Mouse (Mus musculus): ENCODE results near the gene Hpd.
A peak's percentile ranks its signal among the peaks of the same experiment; 100 is the strongest.

Hpd gene

DNA sequence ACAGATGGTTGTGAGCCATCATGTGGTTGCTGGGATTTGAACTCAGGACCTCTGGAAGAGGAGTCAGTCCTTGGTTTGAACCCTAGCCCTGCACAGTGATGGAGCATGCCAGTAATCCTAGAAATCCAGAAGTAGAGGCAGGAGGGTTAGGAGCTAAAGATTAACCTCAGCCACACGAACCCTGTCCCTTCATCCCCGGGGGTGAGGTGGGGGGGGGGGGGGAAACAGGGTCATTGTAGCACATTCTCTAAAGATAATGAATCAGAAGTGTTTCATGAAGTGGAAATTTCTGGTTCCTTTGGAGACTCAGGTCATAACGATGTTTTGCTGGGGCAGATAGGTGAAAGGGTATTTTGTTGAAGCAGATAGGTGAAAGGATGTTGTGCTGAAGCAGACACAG is 8.4 kb upstream of the Hpd start:
- DNase-seq (ENCODE audit: extremely low spot score, low read depth, low spot score), result no peak

DNA sequence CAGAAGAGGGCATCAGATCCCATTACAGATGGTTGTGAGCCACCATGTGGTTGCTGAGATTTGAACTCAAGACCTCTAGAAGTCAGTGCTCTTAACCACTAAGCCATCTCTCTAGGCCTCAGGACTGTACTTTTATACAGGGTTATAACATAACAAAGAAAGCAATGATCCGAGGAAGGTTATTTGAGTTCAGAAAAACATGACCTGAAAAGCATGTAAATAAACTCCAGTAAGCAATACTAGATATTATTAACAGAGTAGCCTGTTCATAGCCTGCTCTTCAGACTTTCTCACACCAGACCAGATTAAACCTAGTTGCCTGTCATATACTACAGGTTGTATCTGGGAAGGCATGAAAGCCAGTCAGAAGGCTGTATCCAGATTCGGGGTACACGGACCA is 4.8 kb upstream of the Hpd start:
- DNase-seq (ENCODE audit: extremely low spot score, low read depth, low spot score), result no peak

DNA sequence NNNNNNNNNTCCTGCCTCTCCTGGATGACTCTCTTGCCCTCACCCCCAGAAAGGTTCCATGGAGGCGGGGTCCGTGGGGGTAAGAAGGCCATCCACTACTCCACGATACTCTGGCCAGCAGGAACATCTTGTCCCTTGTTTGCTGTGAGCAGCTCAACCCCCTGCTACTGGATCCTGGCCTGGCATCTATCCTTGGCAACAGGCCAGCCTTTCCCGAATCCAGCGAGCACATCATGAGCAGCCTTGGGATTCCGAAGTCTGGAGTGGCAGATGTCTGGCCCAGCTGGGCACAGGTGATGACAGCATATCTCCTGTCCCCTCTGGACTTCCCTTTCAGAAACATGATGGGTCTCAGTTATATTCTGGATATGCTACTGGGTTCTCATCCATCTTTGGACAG is 3.4 kb upstream of the Hpd start:
- DNase-seq (ENCODE audit: extremely low spot score, low read depth, low spot score), result no peak

DNA sequence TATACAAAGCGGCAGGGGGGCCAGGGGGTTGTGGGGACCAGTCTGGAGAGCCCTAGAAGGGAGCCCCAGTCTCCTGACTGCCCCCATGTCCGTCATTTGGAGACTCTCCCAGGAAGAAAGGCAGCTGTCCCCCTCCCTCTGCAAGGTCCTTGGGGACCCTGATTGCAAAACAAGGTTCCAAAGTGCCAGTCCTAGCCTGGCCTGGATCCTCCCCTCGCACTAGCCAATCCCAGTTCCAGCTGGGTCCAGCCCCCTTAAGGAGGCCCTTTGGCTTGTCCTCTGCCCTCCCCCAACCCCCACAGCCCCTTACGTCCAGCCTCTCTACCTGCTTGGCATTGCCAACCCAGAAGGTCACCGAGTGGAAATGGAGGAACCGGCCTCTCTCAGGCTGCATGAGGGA is 991 bp downstream of the Hpd start:
- DNase-seq (ENCODE audit: extremely low spot score, low read depth, low spot score), result no peak

DNA sequence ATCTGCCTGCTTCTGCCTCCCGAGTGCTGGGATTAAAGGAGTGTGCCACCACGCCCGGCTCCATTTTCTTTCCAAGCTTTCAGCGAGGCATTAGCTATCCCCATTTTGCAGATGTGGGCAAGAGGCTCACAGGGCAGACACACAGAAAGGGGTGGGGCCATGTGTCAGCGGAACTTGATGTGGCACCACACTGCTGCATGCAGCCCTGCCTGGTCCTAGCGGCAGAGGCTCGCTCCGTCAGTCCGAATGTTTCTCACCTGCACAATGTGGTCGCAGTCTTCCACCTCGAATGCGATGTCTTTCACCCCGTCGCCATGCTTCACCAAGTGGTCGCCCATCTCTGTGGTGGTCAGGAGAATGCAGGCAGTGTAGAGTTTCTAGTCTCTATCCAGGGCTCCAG is 2.1 kb downstream of the Hpd start:
- no peak for DNase-seq (ENCODE audit: extremely low spot score, low read depth, low spot score)

DNA sequence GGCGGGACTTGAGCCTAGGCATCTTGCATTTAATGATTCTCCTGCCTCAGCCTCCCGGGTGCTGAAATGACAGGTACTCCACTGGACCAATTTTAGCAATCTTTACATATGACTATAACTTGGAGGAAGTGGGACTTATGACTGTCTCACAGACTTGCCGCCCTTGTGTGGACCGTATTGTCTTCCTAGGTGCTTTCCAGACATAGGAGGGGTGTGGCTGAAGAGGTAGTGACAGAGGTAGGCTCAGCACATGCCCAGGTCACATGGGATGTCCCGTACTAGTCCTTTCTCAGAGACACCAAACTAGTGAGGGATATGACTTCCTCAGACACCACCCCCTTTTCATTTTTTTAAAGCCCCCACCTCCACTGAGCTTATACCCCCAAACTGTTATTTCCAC is 3.7 kb downstream of the Hpd start:
- DNase-seq (ENCODE audit: extremely low spot score, low read depth, low spot score), result no peak

DNA sequence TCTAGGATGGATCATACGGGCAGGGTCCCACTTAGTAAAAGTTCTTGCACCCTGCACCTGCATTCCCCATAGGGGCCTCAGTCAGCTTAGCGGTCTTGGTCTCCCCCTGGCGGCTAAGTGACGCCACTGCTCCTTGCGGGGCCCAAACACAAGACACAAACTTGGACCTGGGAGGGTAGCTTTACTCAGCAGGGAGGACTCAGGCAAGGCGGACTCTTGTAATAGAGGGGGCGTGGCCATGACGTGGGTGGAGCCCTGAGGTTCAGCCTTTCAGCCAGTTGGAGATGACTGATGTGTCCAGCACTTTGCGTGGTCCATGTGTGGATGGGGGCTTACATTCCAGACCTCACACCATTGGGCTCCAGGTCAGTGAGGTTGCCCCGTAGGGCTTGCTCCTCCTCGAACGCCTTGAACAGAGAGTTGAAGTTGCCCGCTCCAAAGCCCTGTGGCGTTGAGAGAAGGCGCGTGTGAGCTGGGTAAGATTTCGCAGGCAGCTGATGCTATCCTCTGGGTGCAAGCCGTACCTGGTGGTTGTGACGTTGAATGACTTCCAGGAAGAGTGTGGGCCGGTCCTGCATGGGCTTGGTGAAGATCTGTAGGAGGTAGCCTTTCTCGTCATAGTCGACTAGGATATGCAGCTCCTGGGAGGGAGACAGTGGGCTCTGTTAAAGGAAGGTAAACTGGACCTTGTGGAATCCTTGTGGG is 10.7 kb downstream of the Hpd start:
- peak; percentile 76 for DNase-seq (ENCODE audit: extremely low spot score, low read depth, low spot score)

DNA sequence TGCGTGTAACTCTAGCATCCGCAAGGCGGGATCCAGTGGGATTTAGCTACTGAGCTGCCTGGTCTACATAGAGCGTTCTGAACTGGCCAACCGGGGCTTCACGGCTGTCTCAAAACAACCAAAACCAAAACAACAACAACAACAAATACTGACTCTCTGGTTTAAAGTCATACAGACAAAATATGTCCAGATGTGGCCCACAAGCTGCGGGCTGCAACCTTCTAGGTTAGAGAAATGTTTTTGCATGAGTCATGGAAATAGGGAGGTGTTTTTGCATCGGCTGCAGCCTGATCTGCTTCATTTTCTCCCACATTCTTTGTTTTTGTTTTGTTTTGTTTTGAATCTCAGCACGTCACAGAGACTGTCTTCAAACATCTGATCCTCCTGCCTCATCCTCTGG is 12.2 kb downstream of the Hpd start:
- DNase-seq (ENCODE audit: extremely low spot score, low read depth, low spot score), result no peak

DNA sequence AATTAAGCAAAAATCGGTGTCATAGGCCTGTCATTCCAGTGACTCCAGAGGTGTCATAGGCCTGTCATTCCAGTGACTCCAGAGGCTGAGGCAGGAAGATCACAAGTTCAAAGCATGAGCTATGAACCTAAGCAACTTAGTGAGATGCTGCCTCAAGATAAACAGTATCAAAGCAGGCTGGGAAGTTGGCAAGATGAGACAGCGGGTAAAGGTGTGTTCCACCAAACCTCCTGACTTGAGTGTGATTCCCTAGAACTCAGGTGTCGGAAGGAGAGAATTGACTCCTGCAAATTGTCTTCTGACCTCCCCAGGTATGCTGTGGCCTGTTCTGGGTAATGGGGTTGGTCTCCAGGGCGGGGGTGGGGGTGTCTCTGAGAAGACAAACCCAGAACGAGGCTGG is 13.2 kb downstream of the Hpd start, which contains the start of gene Psmd9:
Psmd9 (plus strand) TSS at position 130 of the 400 bp plus-strand sequence.
- DNase-seq (ENCODE audit: extremely low spot score, low read depth, low spot score), result no peak

DNA sequence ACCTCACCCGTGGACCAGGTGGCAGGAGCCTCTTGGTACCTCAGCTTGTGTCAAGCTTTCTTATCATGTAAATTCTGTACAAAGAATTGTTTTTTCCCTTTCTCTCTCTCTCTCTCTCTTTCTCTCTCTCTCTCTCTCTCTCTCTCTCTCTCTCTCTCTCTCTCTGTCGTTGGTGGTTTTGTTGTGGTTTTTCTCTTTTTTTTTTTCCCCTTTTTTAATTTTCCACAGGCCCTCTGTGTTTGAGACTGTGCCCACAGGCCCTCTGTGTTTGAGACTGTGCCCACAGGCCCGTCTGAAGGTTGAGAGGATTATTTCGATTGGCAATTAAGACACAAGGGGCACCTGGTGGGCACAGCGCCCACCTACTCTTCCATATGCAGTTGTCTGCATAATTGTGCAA is 14.9 kb downstream of the Hpd start:
- no peak for DNase-seq (ENCODE audit: extremely low spot score, low read depth, low spot score)

DNA sequence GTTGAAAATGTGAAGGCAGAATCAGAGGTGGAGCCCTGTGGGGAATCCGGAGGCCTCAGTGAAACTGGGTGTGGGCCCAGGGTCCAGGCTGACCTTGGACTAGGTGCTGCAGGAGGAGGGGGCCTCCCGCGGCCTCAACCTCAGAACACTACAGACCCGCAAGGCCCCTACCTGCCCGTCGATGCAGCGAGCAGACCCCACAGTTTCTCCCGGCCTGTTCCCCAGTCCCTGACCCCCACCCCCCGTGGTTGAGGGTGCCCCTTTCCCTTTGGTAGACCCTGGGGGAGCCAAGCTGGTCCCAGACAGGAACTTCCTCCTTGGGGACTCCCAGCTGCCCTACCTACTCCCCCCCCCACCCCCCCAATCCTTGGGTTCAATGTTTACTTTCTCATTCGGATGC is 16.1 kb downstream of the Hpd start:
- no peak for DNase-seq (ENCODE audit: extremely low spot score, low read depth, low spot score)

DNA sequence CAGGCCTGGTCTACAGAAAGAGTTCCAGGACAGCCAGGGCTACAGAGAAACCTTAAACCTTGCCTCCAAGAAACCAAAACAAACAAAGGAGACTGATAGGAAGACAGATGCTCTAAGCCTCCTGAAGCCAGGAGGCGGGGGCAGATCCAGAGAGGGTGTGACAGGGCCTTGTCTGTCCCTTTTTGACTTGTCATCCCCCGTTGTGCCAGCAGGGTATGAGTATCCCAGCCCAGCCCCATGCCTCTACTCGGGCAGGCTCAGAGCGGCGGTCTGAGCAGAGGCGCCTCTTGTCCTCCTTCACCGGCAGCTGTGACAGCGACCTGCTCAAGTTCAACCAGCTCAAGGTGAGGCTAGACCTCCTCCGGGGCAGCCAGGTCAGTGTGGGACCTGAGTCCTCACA is 19.6 kb downstream of the Hpd start:
- DNase-seq (ENCODE audit: extremely low spot score, low read depth, low spot score), result no peak

DNA sequence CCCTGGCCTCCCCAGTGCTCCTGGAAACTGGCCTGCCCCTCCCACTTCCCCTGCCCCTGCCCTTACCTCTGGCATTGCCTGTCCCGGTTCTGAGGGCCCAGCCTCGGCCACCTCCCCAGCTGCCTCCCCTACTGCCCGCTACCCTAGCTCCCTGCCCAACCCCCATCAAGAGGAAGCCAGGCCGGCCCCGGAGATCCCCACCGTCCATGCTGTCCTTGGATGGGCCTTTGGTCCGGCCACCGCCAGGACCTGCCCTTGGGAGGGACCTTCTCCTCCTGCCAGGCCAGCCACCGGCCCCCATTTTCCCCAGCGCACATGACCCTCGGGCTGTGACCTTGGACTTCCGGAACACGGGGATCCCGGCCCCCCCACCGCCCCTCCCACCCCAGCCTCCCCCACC is 22.2 kb downstream of the Hpd start:
- DNase-seq (ENCODE audit: extremely low spot score, low read depth, low spot score), result no peak

DNA sequence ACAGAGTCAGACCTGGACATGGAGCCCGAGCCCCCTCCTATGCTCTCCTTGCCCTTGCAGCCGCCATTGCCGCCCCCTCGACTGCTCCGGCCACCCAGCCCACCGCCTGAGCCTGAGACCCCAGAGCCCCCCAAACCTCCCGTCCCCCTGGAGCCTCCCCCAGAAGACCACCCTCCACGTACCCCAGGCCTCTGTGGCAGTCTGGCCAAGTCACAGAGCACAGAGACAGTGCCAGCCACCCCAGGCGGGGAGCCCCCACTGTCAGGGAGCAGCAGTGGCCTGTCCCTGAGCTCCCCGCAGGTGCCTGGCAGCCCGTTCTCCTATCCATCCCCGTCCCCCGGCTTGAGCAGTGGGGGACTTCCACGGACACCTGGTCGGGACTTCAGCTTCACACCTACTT is 22.7 kb downstream of the Hpd start:
- no peak for DNase-seq (ENCODE audit: extremely low spot score, low read depth, low spot score)

DNA sequence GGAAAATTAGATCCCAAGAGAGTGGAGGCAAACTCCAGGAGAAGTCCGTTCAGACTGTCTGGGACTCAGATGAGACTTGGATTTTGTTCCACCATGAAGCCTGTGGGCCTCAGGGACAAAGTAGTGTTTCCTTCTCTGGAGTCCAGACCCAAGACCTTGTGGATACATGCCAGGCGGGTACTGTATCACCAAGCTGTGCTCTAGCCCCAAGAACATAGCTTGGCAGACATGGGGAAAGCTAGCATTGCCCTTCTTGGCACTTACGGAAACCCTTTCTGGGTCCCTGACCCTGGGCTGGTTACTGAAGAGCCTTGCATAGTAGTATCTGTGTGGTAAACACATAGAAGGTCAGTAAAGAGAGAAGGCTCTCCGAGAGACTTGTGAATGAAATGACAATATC is 23.1 kb downstream of the Hpd start:
- no peak for DNase-seq (ENCODE audit: extremely low spot score, low read depth, low spot score)

DNA sequence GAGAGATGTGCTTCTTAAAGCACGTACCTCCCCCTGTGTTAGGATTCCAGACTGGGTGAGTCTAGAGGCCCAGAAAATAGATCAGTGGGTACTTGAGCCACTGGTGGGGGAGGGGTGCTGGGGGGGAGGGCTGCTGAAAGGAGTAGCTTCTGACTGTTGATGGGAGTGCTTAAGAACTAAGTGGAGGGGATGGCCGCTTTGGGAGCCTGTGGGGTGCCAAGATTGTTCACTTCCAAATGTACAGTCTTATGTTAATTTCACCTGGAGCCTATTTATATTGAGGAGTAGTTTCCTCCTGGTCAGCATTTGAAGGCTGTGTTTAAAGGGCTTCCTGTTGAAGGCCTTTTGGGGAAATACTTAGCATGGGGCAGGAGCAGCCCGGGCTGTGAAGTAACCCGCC is 24.6 kb downstream of the Hpd start:
- no peak for DNase-seq (ENCODE audit: extremely low spot score, low read depth, low spot score)

DNA sequence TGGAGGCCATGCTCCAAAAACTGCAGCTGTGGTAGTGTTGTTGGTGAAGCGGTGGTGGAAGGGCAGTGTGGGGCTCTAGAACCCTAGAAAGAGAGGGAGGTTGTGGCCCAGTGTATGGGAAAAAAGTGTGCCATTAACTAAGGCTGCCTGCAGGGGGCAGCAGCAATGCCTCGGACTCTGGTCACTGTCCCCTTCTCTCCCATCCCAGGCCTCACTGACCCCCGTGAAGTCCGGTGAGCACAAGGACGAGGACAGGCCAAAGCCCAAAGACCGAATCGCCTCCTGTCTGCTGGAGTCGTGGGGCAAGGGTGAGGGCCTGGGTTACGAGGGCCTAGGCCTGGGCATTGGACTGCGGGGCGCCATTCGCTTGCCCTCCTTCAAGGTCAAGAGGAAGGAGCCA is 25.8 kb downstream of the Hpd start:
- DNase-seq (ENCODE audit: extremely low spot score, low read depth, low spot score), result no peak

DNA sequence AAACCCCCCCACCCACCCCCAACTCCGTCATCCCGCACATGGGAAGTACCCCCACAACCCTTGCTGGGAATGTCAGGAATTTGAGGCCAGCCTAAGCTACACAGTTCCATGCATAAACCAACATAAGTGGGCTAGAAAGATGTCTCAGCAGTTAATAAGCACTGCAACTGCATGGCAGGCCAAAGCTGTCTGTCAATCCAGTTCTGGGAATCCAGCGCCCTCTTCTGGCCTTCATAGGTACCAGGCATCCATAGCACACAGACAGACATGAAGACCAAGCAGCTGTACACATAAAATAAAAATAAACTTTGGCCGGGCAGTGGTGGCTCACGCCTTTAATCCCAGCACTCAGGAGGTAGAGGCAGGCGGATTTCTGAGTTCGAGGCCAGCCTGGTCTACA is 27.1 kb downstream of the Hpd start:
- DNase-seq (ENCODE audit: extremely low spot score, low read depth, low spot score), result no peak

DNA sequence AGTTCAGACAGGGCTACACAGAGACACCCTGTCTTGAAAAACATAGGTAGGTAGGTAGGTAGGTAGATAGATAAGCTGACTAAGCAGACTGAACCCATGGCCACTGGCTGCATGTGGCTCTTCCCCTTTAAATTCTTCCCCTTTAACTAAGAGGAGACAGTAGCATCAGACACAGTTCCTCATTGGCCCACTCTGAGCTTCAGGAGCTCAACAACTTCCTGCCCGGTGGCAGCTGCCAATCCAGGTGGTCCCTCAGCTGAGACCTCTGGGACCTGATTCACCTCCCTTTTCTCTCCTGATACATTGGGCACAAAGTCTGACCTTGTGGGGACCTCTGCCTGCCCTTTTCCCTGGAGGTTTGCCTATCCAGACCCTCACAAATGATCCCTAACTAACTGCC is 29.6 kb downstream of the Hpd start:
- DNase-seq (ENCODE audit: extremely low spot score, low read depth, low spot score), result no peak

DNA sequence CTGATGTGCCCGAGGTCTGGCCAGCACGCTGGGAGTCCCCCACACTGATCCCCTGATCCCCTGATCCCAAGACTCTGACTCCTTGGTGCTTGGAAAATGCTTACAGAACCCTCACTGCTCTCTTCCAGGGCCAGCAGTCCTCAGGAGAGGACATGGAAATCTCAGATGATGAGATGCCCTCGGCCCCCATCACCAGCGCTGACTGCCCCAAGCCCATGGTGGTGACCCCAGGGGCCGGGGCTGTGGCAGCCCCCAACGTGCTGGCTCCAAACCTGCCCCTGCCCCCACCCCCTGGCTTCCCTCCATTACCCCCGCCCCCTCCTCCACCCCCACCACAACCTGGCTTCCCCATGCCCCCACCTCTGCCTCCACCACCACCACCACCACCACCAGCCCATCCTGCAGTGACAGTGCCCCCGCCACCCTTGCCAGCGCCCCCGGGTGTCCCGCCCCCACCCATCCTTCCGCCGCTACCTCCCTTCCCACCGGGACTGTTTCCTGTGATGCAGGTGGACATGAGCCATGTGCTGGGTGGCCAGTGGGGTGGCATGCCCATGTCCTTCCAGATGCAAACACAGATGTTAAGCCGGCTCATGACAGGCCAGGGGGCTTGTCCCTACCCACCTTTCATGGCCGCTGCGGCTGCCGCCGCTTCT is 30.7 kb downstream of the Hpd start:
- no peak for DNase-seq (ENCODE audit: extremely low spot score, low read depth, low spot score)

DNA sequence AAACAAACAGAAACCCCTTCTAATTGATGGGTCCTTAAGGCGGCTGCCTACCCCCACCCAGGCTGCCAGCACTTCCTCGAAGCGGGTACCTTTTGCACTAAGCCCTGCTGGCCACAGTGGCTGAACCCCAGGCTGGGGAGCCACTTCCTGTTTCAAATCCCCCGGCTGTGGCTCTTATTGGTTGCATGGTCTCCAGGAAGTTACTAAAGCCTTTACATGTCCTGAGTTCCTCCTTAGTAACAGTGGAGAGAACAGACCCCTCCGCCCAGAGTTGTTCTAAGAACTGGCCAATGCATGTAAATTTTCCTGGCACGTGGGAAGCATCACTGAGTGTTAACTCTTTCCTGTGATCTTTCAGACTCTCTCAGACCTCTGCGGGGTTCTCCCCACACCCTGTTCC is 31.4 kb downstream of the Hpd start:
- DNase-seq (ENCODE audit: extremely low spot score, low read depth, low spot score), result no peak

DNA sequence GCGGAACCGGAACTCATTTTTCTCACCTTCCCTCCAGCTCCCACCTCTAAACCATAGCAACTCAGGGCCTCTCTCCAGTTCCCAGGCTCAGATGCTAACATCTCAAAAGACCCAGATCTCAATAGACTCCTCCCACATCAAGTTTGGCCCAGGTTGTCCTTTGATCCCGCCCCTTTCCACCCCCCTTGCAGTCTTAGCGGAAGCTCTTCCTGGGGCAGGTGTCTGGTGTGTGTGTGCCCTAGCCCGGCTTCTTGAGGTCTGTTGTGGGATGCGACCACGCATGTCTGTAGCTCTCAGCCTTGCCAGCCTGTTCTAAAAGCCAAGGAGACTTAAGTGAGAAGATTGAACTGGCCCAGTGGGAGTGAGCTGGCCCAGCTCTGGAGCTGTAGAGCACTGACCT is 31.9 kb downstream of the Hpd start:
- DNase-seq (ENCODE audit: extremely low spot score, low read depth, low spot score), result no peak

Measured in hindlimb bud, embryonic 11.5 days (tissue).